Mouse (Mus musculus) myocyte (in vitro differentiated cells): ENCODE measurements at regions not wholly inside any gene's neighbourhood (a gene's known extent, or its start where the extent isn't known, plus 50 kb on each side); places are given as distances from the start of the nearest gene placed in this dataset.

Experiments used
- E2F4 ChIP-seq: IDR thresholded peaks from one replicate; pipeline ENCODE4 v1.6.1; 2011; ENCODE audit warnings: mild to moderate bottlenecking, control low read depth, moderate library complexity; ENCODE audit not compliant: insufficient read depth
- MAX ChIP-seq: IDR thresholded peaks from one replicate; pipeline ENCODE4 v1.6.1; 2011; ENCODE audit warnings: low read depth, mild to moderate bottlenecking, control low read depth
- MYOD1 ChIP-seq, 3 experiments: IDR thresholded peaks; one replicate each; pipeline ENCODE4 v1.6.1; 2011; ENCODE audit warnings: control low read depth in 2 of 3, low read depth in 2 of 3, mild to moderate bottlenecking in 2 of 3, moderate library complexity in 1 of 3; ENCODE audit not compliant: insufficient read length in 2 of 3, control insufficient read depth in 1 of 3
- MYOG ChIP-seq, 3 experiments: IDR thresholded peaks; one replicate each; pipeline ENCODE4 v1.6.1; 2011; ENCODE audit warnings: control low read depth in 2 of 3, low read depth in 2 of 3, mild to moderate bottlenecking in 2 of 3; ENCODE audit not compliant: insufficient read length in 2 of 3, control insufficient read depth in 1 of 3, insufficient read depth in 1 of 3
- POLR2A ChIP-seq: IDR thresholded peaks from one replicate; pipeline ENCODE4 v1.6.1; 2011; ENCODE audit warnings: low read depth, mild to moderate bottlenecking, control low read depth, moderate library complexity; ENCODE audit not compliant: insufficient read length
- POLR2AphosphoS2 ChIP-seq: IDR thresholded peaks from one replicate; pipeline ENCODE4 v1.6.1; 2011; ENCODE audit warnings: low read depth, control low read depth; ENCODE audit not compliant: insufficient read length
- TCF12 ChIP-seq: IDR thresholded peaks from one replicate; pipeline ENCODE4 v1.6.1; 2011; ENCODE audit warnings: mild to moderate bottlenecking, control low read depth; ENCODE audit not compliant: poor library complexity, insufficient read depth, severe bottlenecking
- TCF3 ChIP-seq: IDR thresholded peaks from one replicate; pipeline ENCODE4 v1.6.1; 2011; ENCODE audit warnings: low read depth, control low read depth; ENCODE audit not compliant: insufficient read length

DNA sequence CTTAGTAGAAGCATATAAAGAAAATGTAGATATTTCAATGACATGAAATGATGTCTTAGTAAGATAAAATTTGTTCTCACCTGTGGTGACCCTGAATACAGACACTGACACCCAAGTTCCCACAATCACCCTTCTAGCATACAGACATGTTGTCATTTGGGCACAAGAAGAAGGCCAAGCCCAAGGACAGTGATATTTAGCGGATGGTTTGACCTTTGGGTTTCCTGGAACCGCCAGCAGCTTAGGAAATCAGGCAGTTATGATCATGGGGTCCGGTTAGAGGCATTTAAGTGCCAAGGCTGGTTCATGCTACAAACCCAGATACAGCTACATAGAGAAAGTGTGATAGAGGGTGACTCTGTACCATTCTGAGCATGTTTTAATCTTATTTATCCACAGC is 310.2 kb upstream of the Gpc5 start:
- TF ChIP-seq POLR2AphosphoS2 (no peak), POLR2A (no peak), MYOG (IDR thresholded peaks at IDR 0.05; ENCODE audit: control insufficient read depth in 1 of 3, insufficient read depth in 1 of 3, insufficient read length in 2 of 3, low read depth in 2 of 3) (no peak), MYOD1 (IDR thresholded peaks at IDR 0.05; ENCODE audit: control insufficient read depth in 1 of 3, insufficient read length in 2 of 3, low read depth in 2 of 3) (no peak), MAX (no peak), E2F4 (no peak), TCF12 (no peak), TCF3 (no peak)
